Mouse (Mus musculus) C2C12 (cell line): Measurements from ENCODE around the gene Ugt1a6b. TPM values are rescaled to one million over a fixed set of nuclear protein-coding genes. Genes with fewer than 3 reads are reported as not detected.

Experiments
- H3K27me3 ChIP-seq: one replicate; pipeline ENCODE4 v1.6.1; 2011; ENCODE audit not compliant: control insufficient read depth, insufficient read depth, insufficient read length
- H3K36me3 ChIP-seq: one replicate; pipeline ENCODE4 v1.6.1; 2011; ENCODE audit not compliant: control insufficient read depth, insufficient read depth
- H3K4me3 ChIP-seq: one replicate; pipeline ENCODE4 v1.5.1; 2011; ENCODE audit warnings: mild to moderate bottlenecking, control low read depth; ENCODE audit not compliant: poor library complexity, insufficient read depth, severe bottlenecking
- H3K79me2 ChIP-seq: one replicate; pipeline ENCODE4 v1.6.1; 2011; ENCODE audit not compliant: control insufficient read depth, insufficient read depth
- H3K79me3 ChIP-seq: one replicate; pipeline ENCODE4 v1.6.1; 2011; ENCODE audit warnings: low read depth, control low read depth
- H3ac ChIP-seq: one replicate; pipeline ENCODE3; 2011; ENCODE audit warnings: low read depth; ENCODE audit not compliant: control insufficient read depth, insufficient read length
- CEBPB ChIP-seq: IDR thresholded peaks from one replicate; pipeline ENCODE4 v1.6.1; 2011; ENCODE audit warnings: low read depth, mild to moderate bottlenecking, control low read depth, moderate library complexity
- CTCF ChIP-seq: IDR thresholded peaks from one replicate; pipeline ENCODE4 v1.5.1; 2011; ENCODE audit not compliant: control insufficient read depth, insufficient read depth, insufficient read length
- FOSL1 ChIP-seq: IDR thresholded peaks from one replicate; pipeline ENCODE4 v1.8.0; 2011; ENCODE audit warnings: mild to moderate bottlenecking, low read length; ENCODE audit not compliant: poor library complexity, insufficient read depth, severe bottlenecking
- MAX ChIP-seq: IDR thresholded peaks from one replicate; pipeline ENCODE4 v1.6.1; 2011; ENCODE audit warnings: mild to moderate bottlenecking, control low read depth
- MYOD1 ChIP-seq: IDR thresholded peaks from one replicate; pipeline ENCODE4 v1.6.1; 2011; ENCODE audit warnings: low read depth; ENCODE audit not compliant: control insufficient read depth, insufficient read length
- MYOG ChIP-seq: IDR thresholded peaks from one replicate; pipeline ENCODE4 v1.6.1; 2011; ENCODE audit not compliant: control insufficient read depth, insufficient read length; ENCODE audit errors: extremely low read depth
- USF1 ChIP-seq: IDR thresholded peaks from one replicate; pipeline ENCODE4 v1.6.1; 2011; ENCODE audit warnings: low read depth, mild to moderate bottlenecking, control low read depth, moderate library complexity
- polyA plus RNA-seq: library from polyadenylated mRNA; unstranded; fragments of >200 nt; fragmentation: generic; extraction: Trizol; gene quantifications from one replicate; pipeline ENCODE4 v1.2.1, GENCODE M21; 2012; ENCODE audit warnings: missing spikeins

Gene Ugt1a6b
- polyA plus RNA-seq, 1 experiment, result not detected

- H3K79me2 ChIP-seq, result peaks cover 20% of the 10 kb centered on the region
- no peak overlapping the region for H3K4me3 ChIP-seq
- no peaks in the 10 kb centered on the region for H3K27me3 ChIP-seq
- TF ChIP-seq MYOD1 (no peak), USF1 (no peak), MAX (no peak), FOSL1 (no peak), CTCF (no peak), MYOG (no peak), CEBPB (no peak)
- peaks cover 31% of the 10 kb centered on the region for H3K36me3 ChIP-seq
- no peak overlapping the region for H3ac ChIP-seq
- H3K79me3 ChIP-seq, result peaks cover 2% of the 10 kb centered on the region
These were observed 156.0 kb downstream of the Ugt1a6b start for GRCm38 (mm10) chr1:88258881-88259642.

DNA sequence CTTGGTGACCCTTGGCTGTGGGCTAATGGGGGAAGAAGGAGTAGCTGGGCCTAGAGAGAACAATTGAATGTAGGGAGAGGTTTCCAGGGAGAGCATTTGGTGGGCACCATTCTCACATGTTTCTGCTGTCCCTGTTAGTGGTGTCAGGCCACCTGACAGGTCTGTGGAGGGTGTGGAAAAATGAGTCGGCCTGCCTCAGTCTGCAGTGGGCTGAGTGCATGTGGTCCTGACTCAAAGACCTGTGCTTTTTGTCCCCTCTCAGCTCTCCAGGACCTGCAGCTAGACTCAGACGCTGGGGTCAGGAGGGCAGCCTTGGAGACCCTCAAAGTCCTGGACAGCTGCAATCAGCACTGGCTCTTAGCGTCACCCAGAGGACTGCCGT lies 156.6 kb downstream of the Ugt1a6b start:
- TF ChIP-seq MYOG, result no peak
- TF ChIP-seq USF1, result no peak
- no peak for TF ChIP-seq FOSL1
- TF ChIP-seq CTCF, result no peak
- TF ChIP-seq CEBPB, result no peak
- no peak for TF ChIP-seq MYOD1
- no peak for TF ChIP-seq MAX
- Histone ChIP-seq H3K36me3 (peaks cover 37% of the 10 kb centered on the region), H3K79me2 (peaks cover 26% of the 10 kb centered on the region)

DNA sequence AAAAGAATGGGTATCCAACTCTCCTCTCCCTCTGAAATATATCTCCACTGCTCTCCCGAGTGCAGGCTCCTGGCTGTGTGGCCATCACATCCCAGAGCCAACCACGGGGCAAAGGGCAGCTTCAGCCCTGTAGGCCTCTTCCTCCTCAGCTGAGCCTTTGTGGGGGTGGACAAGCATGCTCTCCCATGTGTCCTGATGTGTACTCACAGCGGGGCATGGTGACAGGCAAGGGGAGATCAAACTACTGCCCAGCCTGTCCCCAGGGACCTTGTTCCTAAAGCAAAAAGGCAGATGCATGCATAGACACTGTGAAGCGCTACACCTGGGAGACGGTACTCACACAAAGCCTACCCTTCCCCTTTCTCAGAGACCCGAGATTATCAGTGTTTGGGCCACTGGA lies 157.1 kb downstream of the Ugt1a6b start:
- Histone ChIP-seq H3K79me2 (peaks cover 31% of the 10 kb centered on the region), H3K27me3 (no peaks in the 10 kb centered on the region), H3K79me3 (peaks cover 2% of the 10 kb centered on the region), H3ac (no peak overlapping the region), H3K4me3 (no peak overlapping the region), H3K36me3 (peaks cover 42% of the 10 kb centered on the region)
- no peak for TF ChIP-seq CTCF
- no peak for TF ChIP-seq FOSL1
- no peak for TF ChIP-seq CEBPB
- TF ChIP-seq MYOG, result no peak
- TF ChIP-seq USF1, result no peak
- no peak for TF ChIP-seq MYOD1
- no peak for TF ChIP-seq MAX

More for the DNA sequence above, 156.6 kb downstream of the Ugt1a6b start:
- H3K27me3 ChIP-seq, result no peaks in the 10 kb centered on the region
- no peak overlapping the region for H3K4me3 ChIP-seq
- H3ac ChIP-seq, result no peak overlapping the region
- peaks cover 2% of the 10 kb centered on the region for H3K79me3 ChIP-seq

DNA sequence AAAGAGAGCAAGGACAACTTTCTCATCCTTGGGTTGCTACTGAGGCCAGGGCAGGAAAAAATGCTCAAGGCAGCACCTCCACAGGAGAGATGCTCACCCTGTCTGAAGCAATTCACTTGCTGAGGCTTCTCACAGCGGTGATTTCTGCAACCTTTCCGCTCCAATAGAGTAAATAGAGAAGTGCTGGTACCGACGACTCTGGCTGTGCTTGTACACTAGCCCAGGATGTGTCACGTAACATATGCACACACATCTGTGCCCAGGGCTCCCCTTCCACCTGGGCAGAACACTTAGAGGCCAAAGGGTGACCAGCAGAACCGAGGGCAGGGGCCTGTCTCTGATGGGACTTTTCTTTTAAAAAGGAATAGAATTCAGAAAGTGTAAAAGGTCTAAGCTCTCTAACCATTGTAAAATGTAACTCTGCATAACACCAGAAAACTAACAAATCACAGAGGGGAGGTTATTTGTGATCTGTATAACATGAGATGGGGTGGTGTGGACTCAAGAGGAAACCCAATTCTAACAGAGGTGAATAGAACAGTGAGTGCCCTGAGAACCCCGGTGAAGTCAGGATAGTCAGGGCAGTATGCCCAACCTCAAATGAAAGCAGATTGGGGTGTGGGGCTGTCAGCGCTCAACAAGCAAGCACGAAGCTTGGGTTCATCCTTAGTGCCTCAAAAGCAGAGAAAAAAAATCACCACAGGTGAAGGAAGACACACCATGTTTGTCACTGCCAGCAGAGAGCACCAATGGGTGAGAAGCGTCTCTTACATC lies 157.7 kb downstream of the Ugt1a6b start:
- no peak overlapping the region for H3ac ChIP-seq
- peaks cover 48% of the 10 kb centered on the region for H3K36me3 ChIP-seq
- no peaks in the 10 kb centered on the region for H3K27me3 ChIP-seq
- peaks cover 2% of the 10 kb centered on the region for H3K79me3 ChIP-seq
- H3K4me3 ChIP-seq, result no peak overlapping the region
- TF ChIP-seq CEBPB (no peak), CTCF (no peak), MAX (no peak), MYOD1 (no peak), FOSL1 (no peak), MYOG (no peak), USF1 (no peak)
- H3K79me2 ChIP-seq, result peaks cover 38% of the 10 kb centered on the region

DNA sequence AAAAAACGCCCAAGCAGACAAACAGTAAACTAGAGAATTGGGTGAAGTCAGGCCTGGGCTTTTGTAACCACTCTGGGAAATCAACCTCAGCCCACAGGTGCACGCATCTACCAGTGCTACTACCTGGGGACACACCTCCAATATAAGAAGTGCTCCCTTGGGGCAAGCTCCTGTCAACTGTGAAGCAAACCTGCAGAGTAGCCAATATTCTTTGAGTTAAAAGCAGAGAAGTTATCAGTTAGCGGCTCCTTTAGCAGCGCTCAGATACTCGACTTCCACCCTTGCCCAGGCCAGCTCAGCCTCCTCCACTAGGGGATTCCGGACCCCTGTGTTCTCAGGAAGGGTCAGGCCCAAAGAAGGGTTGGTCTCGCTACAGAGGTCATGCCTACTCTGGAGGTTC lies 158.7 kb downstream of the Ugt1a6b start:
- Histone ChIP-seq H3K4me3 (no peak overlapping the region), H3K79me2 (peaks cover 47% of the 10 kb centered on the region), H3K27me3 (no peaks in the 10 kb centered on the region), H3ac (no peak overlapping the region), H3K36me3 (peaks cover 57% of the 10 kb centered on the region), H3K79me3 (peaks cover 9% of the 10 kb centered on the region)
- TF ChIP-seq CEBPB (no peak), CTCF (no peak), MYOG (no peak), MAX (no peak), USF1 (no peak), MYOD1 (no peak), FOSL1 (no peak)
